Mouse (Mus musculus): ENCODE measurements around the gene Zfp799.

The Zfp799 gene

DNA sequence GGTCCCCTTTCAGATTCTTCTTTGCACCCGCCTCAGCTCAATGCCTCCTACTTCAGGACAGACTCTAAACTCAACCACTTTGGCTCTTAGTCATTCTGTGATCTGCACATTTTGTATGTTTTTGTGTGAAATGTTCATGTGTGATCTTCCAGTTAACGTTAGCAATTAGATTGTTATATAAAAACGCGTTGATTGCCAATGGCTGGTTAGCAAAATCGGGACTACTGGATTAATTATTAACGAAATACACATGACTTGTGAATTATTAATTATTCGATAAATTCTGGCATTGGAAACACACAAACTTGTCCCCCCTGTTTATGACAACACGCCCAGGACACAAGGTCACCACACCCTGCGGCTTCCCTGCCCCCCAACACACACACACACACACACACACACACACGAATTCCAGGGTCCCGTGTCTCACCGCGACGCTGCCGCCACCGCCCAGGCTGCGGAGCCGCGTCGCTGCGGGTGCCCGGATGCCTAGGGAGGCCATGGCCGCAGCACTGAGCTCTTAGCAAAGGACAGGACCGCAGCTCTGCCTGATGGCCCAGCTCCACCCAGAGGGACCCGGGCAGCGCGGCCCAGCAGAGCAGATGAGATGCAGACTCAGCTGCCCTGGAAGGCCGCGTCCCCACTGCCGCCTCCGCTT lies 42.5 kb downstream of the Zfp799 start:
- no peak for DNase-seq (ENCODE audit: low spot score in 2 of 2)

DNA sequence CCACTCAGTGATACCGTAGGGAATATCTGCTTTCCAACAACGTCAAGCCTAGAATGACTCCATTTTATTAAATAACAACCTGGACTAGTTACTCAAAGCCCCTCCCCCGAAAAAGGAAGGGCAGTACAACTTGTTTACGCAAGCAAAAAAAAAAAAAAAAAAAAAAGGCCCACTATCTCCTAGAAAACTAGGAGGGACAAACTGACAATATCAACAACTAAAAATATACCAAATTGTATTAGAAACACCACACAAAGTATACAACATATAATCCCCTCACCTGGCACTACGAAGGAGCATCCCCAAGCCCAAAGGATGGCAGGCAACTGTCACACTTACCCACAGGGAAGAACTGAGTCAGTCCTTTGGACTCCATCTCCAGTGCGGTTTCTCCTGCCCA lies 43.1 kb downstream of the Zfp799 start:
- no peak for DNase-seq (ENCODE audit: low spot score in 2 of 2)

DNA sequence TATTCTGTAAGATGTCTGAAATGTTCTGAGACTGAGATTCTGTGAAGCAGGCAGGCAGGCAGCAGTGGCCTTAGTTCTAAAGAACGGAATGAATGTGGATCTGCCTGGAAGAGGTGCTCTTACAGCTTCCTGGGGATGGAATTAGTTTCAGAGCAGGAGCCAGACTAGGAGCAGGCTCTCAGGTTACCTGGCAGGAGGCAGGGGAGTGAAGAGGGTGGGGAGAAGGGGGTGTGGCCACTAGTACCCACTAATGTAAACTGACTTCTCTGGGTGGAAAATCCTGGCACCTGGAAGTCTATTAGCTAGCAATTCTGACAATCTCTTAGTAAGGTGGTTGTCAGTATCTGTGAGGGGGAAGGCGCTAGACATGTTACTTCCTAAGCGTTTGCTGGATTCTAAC lies 44.4 kb downstream of the Zfp799 start:
- no peak for DNase-seq (ENCODE audit: low spot score in 2 of 2)

DNA sequence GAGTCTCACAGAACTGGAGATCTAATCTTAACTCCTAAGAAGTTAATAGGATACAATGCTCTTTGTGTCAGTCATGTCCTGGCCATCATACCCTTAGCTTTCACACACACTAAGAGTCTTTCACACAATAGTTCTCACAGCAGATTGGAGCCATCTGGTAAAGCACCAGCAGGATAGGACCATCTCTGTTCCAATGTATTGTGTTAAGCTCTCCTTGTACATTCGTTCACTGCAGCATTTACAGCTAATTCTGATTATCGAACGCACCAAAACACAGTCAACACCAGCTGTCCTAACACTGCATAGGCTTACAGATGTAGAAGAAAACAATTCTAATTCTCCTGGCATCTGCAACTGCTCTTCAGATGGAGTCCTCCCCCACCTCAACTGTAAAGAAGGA lies 52.5 kb downstream of the Zfp799 start:
- DNase-seq (ENCODE audit: low spot score in 2 of 2) = no peak

DNA sequence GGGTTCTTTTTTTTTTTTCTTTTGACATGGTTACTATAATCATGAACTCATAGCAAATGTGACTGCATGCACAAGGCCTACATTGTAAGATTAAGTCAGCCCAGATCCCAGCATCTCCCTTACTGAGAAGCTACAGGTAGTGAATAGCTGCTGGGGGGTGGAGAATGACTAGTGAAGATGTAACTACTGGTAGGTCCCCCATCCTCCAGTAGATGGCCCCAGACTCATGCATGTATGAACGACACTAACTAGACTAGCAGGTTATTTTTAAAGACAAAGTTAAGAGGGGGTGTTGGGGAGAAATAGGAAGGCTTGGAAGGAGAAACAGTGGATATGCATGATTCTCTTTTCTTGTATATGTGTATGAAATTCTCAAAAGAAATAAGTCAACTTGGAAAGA lies 58.8 kb downstream of the Zfp799 start:
- DNase-seq (ENCODE audit: low spot score in 2 of 2) = no peak

DNA sequence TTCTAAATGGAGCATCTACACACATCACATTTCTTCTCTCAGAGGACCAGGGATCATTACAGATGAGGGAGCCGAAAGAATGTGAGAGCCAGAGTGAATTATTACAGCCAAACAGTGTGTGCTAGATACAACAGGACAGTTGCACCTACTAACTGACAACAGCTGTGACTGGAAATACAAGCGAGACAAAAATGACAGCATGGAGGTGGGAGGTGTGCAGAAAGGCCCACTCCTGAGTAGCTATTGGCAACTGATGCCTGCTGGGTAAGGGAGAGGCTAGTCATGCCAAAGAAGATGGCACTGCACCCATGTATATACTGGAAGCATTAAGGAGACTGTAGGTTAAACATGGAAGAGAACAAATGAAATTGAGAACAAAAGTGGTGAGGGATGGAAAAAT lies 63.6 kb downstream of the Zfp799 start:
- DNase-seq (ENCODE audit: low spot score in 2 of 2) = peak in 1 of 2 experiments; percentile 53

Data from frontal cortex, postnatal 36 days (tissue).